Mouse (Mus musculus): ENCODE measurements around the gene Acot4. TPM values are rescaled to one million over a fixed set of nuclear protein-coding genes. Genes with fewer than 3 reads are reported as not detected.
A peak's percentile ranks its signal among the peaks of the same experiment; 100 is the strongest.
"Not testable (repeated sequence)": the region's sequence is repeated elsewhere in the genome, so short reads cannot be mapped to it uniquely, and the experiment has no call there.

The Acot4 gene
- polyA plus RNA-seq, 1 experiment from 2014 or later = 0.46 TPM

DNA sequence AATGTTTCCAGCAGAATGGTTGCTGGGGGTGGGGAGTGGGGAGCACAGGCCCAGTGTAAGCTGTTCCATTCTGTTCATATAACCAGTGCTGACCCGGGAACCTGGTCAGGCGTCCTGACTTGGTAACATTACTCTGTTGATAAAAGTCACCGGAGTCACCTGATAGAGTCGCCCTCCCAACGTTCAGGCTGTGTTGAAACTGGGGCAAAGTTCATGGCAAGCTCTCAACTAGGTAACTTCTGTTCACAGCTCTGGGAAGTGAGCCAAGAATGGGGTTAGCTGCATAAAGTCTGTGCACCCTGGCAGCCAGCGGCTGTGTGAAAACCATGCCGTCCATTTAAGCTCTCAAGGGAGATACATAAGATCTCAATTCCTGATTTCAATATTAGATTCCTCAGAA is 17.7 kb upstream of the Acot4 start:
- H3K27me3 ChIP-seq (ENCODE audit: control insufficient read depth, insufficient read depth, low read length); H3K4me1 ChIP-seq (ENCODE audit: control insufficient read depth, insufficient read depth, low read length); H3K9me3 ChIP-seq (replicated peaks; ENCODE audit: control insufficient read depth, low read length); H3K36me3 ChIP-seq (replicated peaks; ENCODE audit: control insufficient read depth, insufficient read depth, low read depth, low read length); ATAC-seq (replicated peaks; ENCODE audit: insufficient number of reproducible peaks, low FRiP score, low TSS enrichment, low read depth); H3K4me2 ChIP-seq (ENCODE audit: low read depth, low read length); H3K9ac ChIP-seq (replicated peaks; ENCODE audit: low read length); DNase-seq (ENCODE audit: low spot score); H3K27ac ChIP-seq (replicated peaks; ENCODE audit: low read depth, low read length); H3K4me3 ChIP-seq (ENCODE audit: low read depth, low read length): not testable (repeated sequence)
- WGBS = 70% methylated on average over 7 of the region's 7 CpGs

DNA sequence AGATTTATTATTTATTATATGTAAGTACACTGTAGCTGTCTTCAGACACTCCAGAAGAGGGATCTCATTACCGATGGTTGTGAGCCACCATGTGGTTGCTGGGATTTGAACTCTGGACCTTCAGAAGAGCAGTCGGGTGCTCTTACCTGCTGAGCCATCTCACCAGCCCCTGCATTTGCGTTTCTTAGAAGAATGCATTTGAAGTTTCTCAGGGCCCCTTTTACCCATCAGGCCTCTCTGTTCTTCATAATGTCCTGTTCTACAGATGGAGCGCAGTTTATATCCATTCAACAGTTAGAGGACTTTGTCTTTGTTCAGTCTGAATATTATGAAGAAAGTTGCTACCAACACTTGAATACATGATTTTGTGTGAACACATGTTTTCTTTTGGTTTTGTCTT is 15.9 kb upstream of the Acot4 start:
- H3K4me1 ChIP-seq (ENCODE audit: control insufficient read depth, insufficient read depth, low read length); H3K4me3 ChIP-seq (ENCODE audit: low read depth, low read length); DNase-seq (ENCODE audit: low spot score); H3K4me2 ChIP-seq (ENCODE audit: low read depth, low read length); H3K36me3 ChIP-seq (replicated peaks; ENCODE audit: control insufficient read depth, insufficient read depth, low read depth, low read length); H3K27me3 ChIP-seq (ENCODE audit: control insufficient read depth, insufficient read depth, low read length); H3K9me3 ChIP-seq (replicated peaks; ENCODE audit: control insufficient read depth, low read length); H3K27ac ChIP-seq (replicated peaks; ENCODE audit: low read depth, low read length); ATAC-seq (replicated peaks; ENCODE audit: insufficient number of reproducible peaks, low FRiP score, low TSS enrichment, low read depth); H3K9ac ChIP-seq (replicated peaks; ENCODE audit: low read length): not testable (repeated sequence)
- WGBS = 90% methylated on average over 3 of the region's 4 CpGs

DNA sequence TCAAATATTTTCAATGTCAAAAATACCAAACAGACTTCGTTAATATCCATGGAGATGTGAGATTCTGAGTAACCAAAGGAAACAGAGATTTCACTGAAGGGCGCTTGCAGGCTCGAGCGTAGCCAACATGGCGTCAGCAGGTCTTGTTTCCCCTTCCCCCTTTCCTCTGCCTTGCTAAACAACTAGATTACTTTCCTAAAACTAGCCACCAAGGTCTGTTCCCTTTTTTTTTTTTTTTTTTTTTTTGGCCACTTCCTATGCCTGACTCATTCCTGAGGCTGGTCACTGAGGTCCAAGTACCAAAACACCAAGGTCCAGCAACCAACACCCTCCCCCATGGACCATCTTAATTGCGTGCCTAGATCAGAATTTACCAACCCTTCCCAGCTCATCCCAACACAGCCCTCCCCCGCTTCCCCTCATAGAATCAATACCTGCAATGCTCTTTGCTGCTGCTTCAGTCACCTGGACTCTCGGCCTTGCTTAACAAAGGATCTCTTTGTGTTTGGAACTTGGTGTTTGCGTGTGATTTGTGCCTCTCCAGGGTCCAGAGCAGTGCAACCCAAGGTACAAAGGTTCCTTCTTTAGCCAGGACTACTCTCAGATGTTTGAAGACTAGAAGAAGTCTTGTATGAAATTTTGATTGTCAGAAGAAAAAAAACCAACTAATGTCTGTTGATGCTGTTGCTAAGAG is 15.0 kb upstream of the Acot4 start:
- 77% methylated on average over 9 of the region's 9 CpGs for WGBS
- Histone ChIP-seq H3K4me1 (ENCODE audit: control insufficient read depth, insufficient read depth, low read length) (no peaks in the 10 kb centered on the region), H3K4me2 (ENCODE audit: low read depth, low read length) (no peak overlapping the region), H3K27ac (replicated peaks; ENCODE audit: low read depth, low read length) (no peak overlapping the region), H3K9me3 (replicated peaks; ENCODE audit: control insufficient read depth, low read length) (no peaks in the 10 kb centered on the region), H3K4me3 (ENCODE audit: low read depth, low read length) (no peak overlapping the region), H3K27me3 (ENCODE audit: control insufficient read depth, insufficient read depth, low read length) (no peaks in the 10 kb centered on the region), H3K36me3 (replicated peaks; ENCODE audit: control insufficient read depth, insufficient read depth, low read depth, low read length) (no peaks in the 10 kb centered on the region), H3K9ac (replicated peaks; ENCODE audit: low read length) (no peak overlapping the region)
- ATAC-seq (replicated peaks; ENCODE audit: insufficient number of reproducible peaks, low FRiP score, low TSS enrichment, low read depth) (no peak), DNase-seq (ENCODE audit: low spot score) (no peak)

DNA sequence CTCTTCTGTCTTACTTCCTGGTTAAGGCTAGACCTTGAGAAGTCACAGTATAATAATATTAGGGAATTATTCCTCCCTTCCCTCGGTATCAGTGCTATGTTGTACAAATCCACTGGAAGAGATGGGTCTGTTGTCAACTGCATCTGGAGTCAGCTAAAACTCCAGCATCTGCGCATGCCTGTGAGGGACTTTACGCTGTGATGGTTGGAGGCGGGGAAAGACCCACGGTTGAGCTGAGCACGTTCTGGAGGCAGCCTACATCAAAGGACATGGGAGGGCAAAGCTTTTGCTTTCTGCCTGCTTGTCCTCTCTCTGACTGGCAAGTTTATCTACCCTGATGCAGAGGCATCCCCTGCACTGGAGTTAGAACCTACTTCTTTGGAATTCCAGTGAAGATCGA is 12.3 kb upstream of the Acot4 start:
- WGBS = 89% methylated on average over 7 of the region's 7 CpGs
- no peak for ATAC-seq (replicated peaks; ENCODE audit: insufficient number of reproducible peaks, low FRiP score, low TSS enrichment, low read depth)

DNA sequence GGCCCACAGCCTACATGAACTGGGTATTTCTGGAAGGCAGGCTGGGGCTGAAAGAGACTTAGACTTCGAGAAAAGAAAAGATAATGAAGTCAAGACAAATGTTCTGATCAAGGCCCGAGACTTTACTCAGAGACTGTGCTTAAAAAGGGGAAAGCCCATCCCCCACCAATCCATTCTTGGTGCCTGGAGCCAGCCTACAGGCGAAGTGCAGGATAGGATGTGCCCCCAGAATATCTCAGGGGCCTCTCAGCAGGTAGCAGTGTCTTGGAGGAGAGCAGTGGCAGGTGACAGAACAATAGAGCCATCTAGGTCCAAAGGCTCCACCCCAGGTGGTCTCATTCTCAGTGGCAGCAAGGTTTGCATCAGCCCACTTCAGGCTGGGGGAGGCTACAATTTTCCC is 9.9 kb upstream of the Acot4 start:
- not testable (repeated sequence) for H3K27ac ChIP-seq (replicated peaks; ENCODE audit: low read depth, low read length); ATAC-seq (replicated peaks; ENCODE audit: insufficient number of reproducible peaks, low FRiP score, low TSS enrichment, low read depth); H3K4me2 ChIP-seq (ENCODE audit: low read depth, low read length); H3K36me3 ChIP-seq (replicated peaks; ENCODE audit: control insufficient read depth, insufficient read depth, low read depth, low read length); H3K4me1 ChIP-seq (ENCODE audit: control insufficient read depth, insufficient read depth, low read length); H3K27me3 ChIP-seq (ENCODE audit: control insufficient read depth, insufficient read depth, low read length); H3K4me3 ChIP-seq (ENCODE audit: low read depth, low read length); DNase-seq (ENCODE audit: low spot score); H3K9ac ChIP-seq (replicated peaks; ENCODE audit: low read length); H3K9me3 ChIP-seq (replicated peaks; ENCODE audit: control insufficient read depth, low read length)
- WGBS = 44% methylated on average over 3 of the region's 3 CpGs

More for the DNA sequence above, 12.3 kb upstream of the Acot4 start:
- DNase-seq (ENCODE audit: low spot score) = no peak
- Histone ChIP-seq H3K36me3 (replicated peaks; ENCODE audit: control insufficient read depth, insufficient read depth, low read depth, low read length) (no peaks in the 10 kb centered on the region), H3K9me3 (replicated peaks; ENCODE audit: control insufficient read depth, low read length) (no peaks in the 10 kb centered on the region), H3K9ac (replicated peaks; ENCODE audit: low read length) (no peak overlapping the region), H3K4me3 (ENCODE audit: low read depth, low read length) (no peak overlapping the region), H3K27me3 (ENCODE audit: control insufficient read depth, insufficient read depth, low read length) (no peaks in the 10 kb centered on the region), H3K27ac (replicated peaks; ENCODE audit: low read depth, low read length) (no peak overlapping the region), H3K4me2 (ENCODE audit: low read depth, low read length) (no peak overlapping the region), H3K4me1 (ENCODE audit: control insufficient read depth, insufficient read depth, low read length) (no peaks in the 10 kb centered on the region)

DNA sequence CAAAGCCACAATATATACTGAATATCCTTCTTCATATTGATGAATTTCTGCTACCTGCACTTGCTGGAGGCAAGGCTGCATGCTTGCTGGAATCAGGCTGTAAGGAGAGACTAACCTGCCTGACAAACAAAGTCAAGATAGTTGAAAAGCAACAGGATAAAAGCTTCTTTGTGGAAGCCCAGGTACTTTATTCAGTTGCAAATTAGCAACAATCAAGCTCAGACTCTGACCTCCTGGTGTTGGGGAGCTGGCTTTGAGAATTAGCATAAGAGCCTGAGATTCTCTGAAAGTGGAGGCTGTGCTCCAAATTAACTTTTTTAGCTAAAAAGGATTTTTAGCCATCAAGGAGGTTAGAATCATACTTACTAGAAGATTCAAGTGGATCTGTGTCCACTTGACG is 9.1 kb upstream of the Acot4 start:
- H3K27ac ChIP-seq (replicated peaks; ENCODE audit: low read depth, low read length); H3K36me3 ChIP-seq (replicated peaks; ENCODE audit: control insufficient read depth, insufficient read depth, low read depth, low read length); ATAC-seq (replicated peaks; ENCODE audit: insufficient number of reproducible peaks, low FRiP score, low TSS enrichment, low read depth); H3K9me3 ChIP-seq (replicated peaks; ENCODE audit: control insufficient read depth, low read length); H3K4me2 ChIP-seq (ENCODE audit: low read depth, low read length); DNase-seq (ENCODE audit: low spot score); H3K4me3 ChIP-seq (ENCODE audit: low read depth, low read length); H3K4me1 ChIP-seq (ENCODE audit: control insufficient read depth, insufficient read depth, low read length); H3K27me3 ChIP-seq (ENCODE audit: control insufficient read depth, insufficient read depth, low read length); H3K9ac ChIP-seq (replicated peaks; ENCODE audit: low read length): not testable (repeated sequence)
- WGBS = 85% methylated on average over 1 of the region's 1 CpGs

DNA sequence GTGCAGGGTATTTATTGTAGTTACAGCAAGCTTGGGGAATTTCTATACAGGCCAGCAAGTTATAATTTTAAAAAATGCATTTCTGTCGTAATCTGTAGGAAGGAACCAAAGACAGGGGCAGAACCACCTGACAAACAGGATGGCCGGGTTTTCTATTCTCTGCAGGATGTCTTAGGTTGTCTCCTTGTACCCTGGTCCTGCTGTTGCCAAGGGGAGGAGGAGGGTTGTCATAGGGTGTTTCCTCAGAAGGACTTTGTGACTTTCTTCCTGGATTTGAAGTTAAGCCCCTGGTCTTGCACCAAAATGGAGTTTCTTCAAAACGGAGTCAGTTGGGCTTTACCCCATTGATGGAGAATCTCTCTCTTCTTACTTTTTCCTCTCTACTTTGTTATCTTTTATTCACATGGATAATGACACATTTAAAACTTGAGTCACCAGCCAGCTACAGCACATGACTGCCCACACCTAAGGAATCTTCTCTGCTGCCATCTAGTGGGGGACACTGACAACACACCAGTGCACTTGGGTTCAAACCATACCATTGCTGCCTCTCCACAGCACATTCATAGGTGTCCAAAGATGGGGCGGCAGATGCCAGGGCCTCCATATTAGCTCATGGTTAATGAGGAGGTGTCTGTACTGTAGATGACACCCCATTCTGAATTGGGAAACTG is 7.4 kb upstream of the Acot4 start:
- WGBS = 77% methylated on average over 4 of the region's 4 CpGs
- no peak overlapping the region for H3K27ac ChIP-seq (replicated peaks; ENCODE audit: low read depth, low read length)
- no peaks in the 10 kb centered on the region for H3K4me1 ChIP-seq (ENCODE audit: control insufficient read depth, insufficient read depth, low read length)
- no peaks in the 10 kb centered on the region for H3K9me3 ChIP-seq (replicated peaks; ENCODE audit: control insufficient read depth, low read length)
- H3K4me3 ChIP-seq (ENCODE audit: low read depth, low read length) = no peak overlapping the region
- H3K4me2 ChIP-seq (ENCODE audit: low read depth, low read length) = no peak overlapping the region
- H3K27me3 ChIP-seq (ENCODE audit: control insufficient read depth, insufficient read depth, low read length) = no peaks in the 10 kb centered on the region
- ATAC-seq (replicated peaks; ENCODE audit: insufficient number of reproducible peaks, low FRiP score, low TSS enrichment, low read depth) (peak; percentile 65; the same call in 1 of the 2 replicates), DNase-seq (ENCODE audit: low spot score) (peak; percentile 85)
- no peak overlapping the region for H3K9ac ChIP-seq (replicated peaks; ENCODE audit: low read length)
- H3K36me3 ChIP-seq (replicated peaks; ENCODE audit: control insufficient read depth, insufficient read depth, low read depth, low read length) = no peaks in the 10 kb centered on the region

DNA sequence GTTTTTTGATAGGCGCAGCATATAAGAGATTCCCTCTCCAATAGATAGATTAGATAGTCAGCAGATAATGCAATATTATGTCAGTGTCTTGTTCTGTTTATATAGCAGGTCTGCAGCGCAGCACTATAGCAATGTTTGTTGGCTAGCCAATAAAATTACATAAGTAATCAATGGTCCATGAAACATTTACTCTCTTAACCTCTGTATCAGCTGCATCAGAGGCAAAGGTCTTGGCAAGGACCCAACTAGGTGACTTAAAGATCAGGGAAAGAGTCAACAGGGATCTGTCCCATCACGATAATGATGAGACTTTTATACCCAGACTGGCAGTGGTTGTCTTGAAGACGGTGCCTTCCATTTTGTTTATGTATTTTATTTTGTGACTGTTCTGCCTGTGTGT is 5.3 kb upstream of the Acot4 start:
- H3K4me3 ChIP-seq (ENCODE audit: low read depth, low read length) = no peak overlapping the region
- H3K9me3 ChIP-seq (replicated peaks; ENCODE audit: control insufficient read depth, low read length) = no peaks in the 10 kb centered on the region
- H3K36me3 ChIP-seq (replicated peaks; ENCODE audit: control insufficient read depth, insufficient read depth, low read depth, low read length) = no peaks in the 10 kb centered on the region
- WGBS = 92% methylated on average over 4 of the region's 4 CpGs
- H3K4me2 ChIP-seq (ENCODE audit: low read depth, low read length) = no peak overlapping the region
- no peak overlapping the region for H3K27ac ChIP-seq (replicated peaks; ENCODE audit: low read depth, low read length)
- no peaks in the 10 kb centered on the region for H3K4me1 ChIP-seq (ENCODE audit: control insufficient read depth, insufficient read depth, low read length)
- no peak for DNase-seq (ENCODE audit: low spot score)
- H3K9ac ChIP-seq (replicated peaks; ENCODE audit: low read length) = no peak overlapping the region
- no peak for ATAC-seq (replicated peaks; ENCODE audit: insufficient number of reproducible peaks, low FRiP score, low TSS enrichment, low read depth)
- H3K27me3 ChIP-seq (ENCODE audit: control insufficient read depth, insufficient read depth, low read length) = no peaks in the 10 kb centered on the region
